13 mouse cellular contexts compared by ENCODE assay signal in genomic region chr1:57741740-57742139, GRCm38 (mm10). TPM values are rescaled to one million over a fixed set of nuclear protein-coding genes. Genes with fewer than 3 reads are reported as not detected.
DNase-seq lines count a peak whose midpoint lies in the region; ATAC-seq lines count a peak whose summit lies in the region.
"Had no signal": no experiment of that assay in that cellular context is flagged by ENCODE, and none has a peak within 500 bp of the region (broad histone marks: within the 10 kb centered on the region; RNA-seq: fewer than 3 reads in every experiment).

No protein-coding gene starts in this region.

- 75% methylated on average over 8 of the region's 8 CpGs for WGBS in kidney, embryonic 14.5 days

- no peaks in the 10 kb centered on the region for H3K9me3 ChIP-seq in kidney, embryonic 14.5 days (ENCODE audit: control insufficient read depth, low read length)
- H3K9me3 ChIP-seq: heart, embryonic 15.5 days; midbrain, embryonic 13.5 days had no signal

- no peaks in the 10 kb centered on the region for H3K36me3 ChIP-seq in kidney, embryonic 14.5 days (ENCODE audit: control insufficient read depth, insufficient read depth, low read length)
- H3K36me3 ChIP-seq: heart, embryonic 15.5 days; midbrain, embryonic 13.5 days had no signal

- H3K27ac ChIP-seq in kidney, embryonic 14.5 days (ENCODE audit: low read depth, low read length): no peak overlapping the region
- H3K27ac ChIP-seq: heart, embryonic 15.5 days; hindbrain, postnatal 0 days; midbrain, embryonic 13.5 days had no signal

- no peak overlapping the region for H3K4me3 ChIP-seq in kidney, embryonic 14.5 days (ENCODE audit: low read length)
- H3K4me3 ChIP-seq: heart, embryonic 15.5 days; midbrain, embryonic 13.5 days had no signal

- H3K27me3 ChIP-seq in kidney, embryonic 14.5 days (ENCODE audit: control insufficient read depth, insufficient read depth, low read length): no peaks in the 10 kb centered on the region
- H3K27me3 ChIP-seq: heart, embryonic 15.5 days; midbrain, embryonic 13.5 days had no signal

- ATAC-seq in kidney, embryonic 14.5 days (ENCODE audit: low FRiP score, low TSS enrichment): no peak
- ATAC-seq: hindbrain, postnatal 0 days; midbrain, embryonic 13.5 days had no signal

- H3K9ac ChIP-seq in kidney, embryonic 14.5 days (ENCODE audit: low read depth, low read length): no peak overlapping the region
- H3K9ac ChIP-seq: heart, embryonic 15.5 days; midbrain, embryonic 13.5 days had no signal

- H3K4me2 ChIP-seq in kidney, embryonic 14.5 days (replicated peaks; ENCODE audit: low read depth, low read length): no peak overlapping the region
- H3K4me2 ChIP-seq: heart, embryonic 15.5 days; midbrain, embryonic 13.5 days had no signal

- H3K4me1 ChIP-seq in kidney, embryonic 14.5 days (ENCODE audit: control insufficient read depth, insufficient read depth, low read length): no peaks in the 10 kb centered on the region
- H3K4me1 ChIP-seq: midbrain, embryonic 13.5 days had no signal

- DNase-seq in cerebellum, postnatal 10 days: peak; percentile 28 to 38
- DNase-seq in cerebellum, adult 11 months: no peak
- peak; percentile 24 for DNase-seq in kidney, adult 11 months
- peak; percentile 13 for DNase-seq in gastrocnemius, postnatal 25 days
- DNase-seq in kidney, postnatal 36 days: peak; percentile 54 to 63
- DNase-seq in MN1 (ENCODE audit: low spot score): no peak
- no peak for DNase-seq in adrenal gland, postnatal 25 days
- DNase-seq: cerebellum, adult 2 months; spleen, adult 18-20 months had no signal

RNA-seq across cellular contexts. Expression of gene Spats2l, which starts 32.2 kb away (rescaled TPM):
- 39.4 and 47.4 TPM in 2 replicates for polyA plus RNA-seq in kidney, embryonic 14.5 days (2014; fragmentation: Nextera tagmentation; extraction: Ambion mirVana)
- total RNA-seq in gastrocnemius, postnatal 25 days (2021): 1 to 10 TPM; 4.9 to 5.8 TPM
- total RNA-seq in adrenal gland, postnatal 25 days (2021): 3.5 and 5.7 TPM in 2 replicates

Comparison
In these comparisons a context has a peak if more than half of its experiments do, and no peak if none do; other contexts are left out.
1. DNase-seq: peak in cerebellum, postnatal 10 days (2 of 2), kidney, adult 11 months (single experiment), gastrocnemius, postnatal 25 days (single experiment) and kidney, postnatal 36 days (2 of 2); none in cerebellum, adult 11 months (single experiment), MN1 (single experiment) and adrenal gland, postnatal 25 days (single experiment).